Mouse (Mus musculus): ENCODE results near the gene Ilk. TPM values are rescaled to one million over a fixed set of nuclear protein-coding genes. Genes with fewer than 3 reads are reported as not detected.

The Ilk gene
- total and polyA plus RNA-seq, 3 experiments, result 48.3 to 76.9 TPM; not detected in 1

DNA sequence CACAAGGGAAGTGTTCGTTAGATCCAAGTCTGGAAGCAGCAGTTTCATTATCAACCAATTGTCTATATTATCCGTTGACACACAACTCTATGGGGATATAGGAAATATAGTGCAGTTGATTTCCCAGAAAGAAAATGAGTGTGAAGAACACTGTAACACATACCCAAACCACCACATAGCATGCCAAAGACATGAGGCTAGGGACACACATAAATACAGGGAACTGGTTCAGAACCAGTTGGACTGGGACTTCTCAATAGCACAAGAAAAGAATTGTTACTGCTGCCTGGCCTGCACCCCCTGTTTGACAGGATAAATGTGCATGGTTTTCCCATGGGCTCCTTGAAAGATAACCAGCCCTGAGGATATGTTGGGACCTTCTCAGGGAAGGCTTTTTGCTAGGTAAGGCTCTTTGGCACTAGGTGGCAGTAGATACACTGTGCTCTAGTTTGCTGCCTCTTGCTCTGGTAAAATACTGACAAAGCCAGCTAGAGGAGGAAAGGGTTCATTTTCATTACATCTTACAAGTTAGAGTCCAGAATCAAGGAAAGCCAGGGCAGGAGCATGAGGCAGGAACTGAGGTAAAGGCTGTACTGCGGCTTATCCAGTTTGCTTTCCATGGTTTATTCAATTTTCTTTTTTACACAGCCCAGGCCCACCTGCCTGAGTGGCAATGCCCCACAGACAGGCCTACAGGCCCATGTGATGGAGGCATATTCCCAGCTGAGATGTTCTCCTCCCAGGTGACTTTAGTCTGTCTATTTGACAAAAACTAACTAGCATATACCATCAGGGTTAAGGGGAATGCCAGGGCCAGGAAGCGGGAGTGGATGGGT is 10.0 kb upstream of the Ilk start:
- Histone ChIP-seq H3K9ac (ENCODE audit: control insufficient read depth, low read depth, low read length, poor library complexity, severe bottlenecking) (no peak overlapping the region), H3K79me2 (ENCODE audit: control insufficient read depth, insufficient read depth, low read length, poor library complexity) (no peaks in the 10 kb centered on the region), H3K4me3 (ENCODE audit: control insufficient read depth in 1 of 2, insufficient read depth in 1 of 2, low read depth in 2 of 2, low read length in 2 of 2) (no peak overlapping the region), H3K4me1 (ENCODE audit: control insufficient read depth in 1 of 2, insufficient read depth in 2 of 2, low read length in 2 of 2) (peaks cover 0 to 6% of the 10 kb centered on the region in 2 experiments; a peak in 3 of 4 replicates), H3K27me3 (ENCODE audit: control insufficient read depth in 1 of 2, insufficient read depth in 2 of 2, low read length in 2 of 2) (no peaks in the 10 kb centered on the region), H3K27ac (ENCODE audit: control insufficient read depth, low read depth, low read length) (no peak overlapping the region), H3K36me3 (ENCODE audit: control insufficient read depth in 1 of 2, insufficient read depth in 2 of 2, low read length in 2 of 2) (peaks cover 0 to 11% of the 10 kb centered on the region in 2 experiments; a peak in 1 of 4 replicates), H3K9me3 (replicated peaks; ENCODE audit: insufficient read depth, low read length) (no peaks in the 10 kb centered on the region)
- peak; percentile 73 for DNase-seq (ENCODE audit: low read depth, low spot score)
- TF ChIP-seq MAX (IDR thresholded peaks at IDR 0.05; ENCODE audit: low read length) (no peak), NRF1 (IDR thresholded peaks at IDR 0.05; ENCODE audit: insufficient read depth, low read depth, low read length, poor library complexity, severe bottlenecking) (no peak), MXI1 (IDR thresholded peaks at IDR 0.05; ENCODE audit: low read depth, low read length) (no peak), GABPA (IDR thresholded peaks at IDR 0.05; ENCODE audit: low read depth, low read length) (no peak), SMC3 (IDR thresholded peaks at IDR 0.05; ENCODE audit: low read depth, low read length) (peak; percentile 74), CTCF (IDR thresholded peaks at IDR 0.05 in 2 of 3, conservative IDR thresholded peaks at IDR 0.05 in 1 of 3; ENCODE audit: control insufficient read depth in 1 of 3, insufficient read depth in 1 of 3, low read depth in 2 of 3, low read length in 3 of 3, poor library complexity in 1 of 3, severe bottlenecking in 1 of 3) (peak; percentile 53 to 85 (median 80)), RAD21 (IDR thresholded peaks at IDR 0.05; ENCODE audit: low read depth, low read length) (peak; percentile 78), MAZ (IDR thresholded peaks at IDR 0.05; ENCODE audit: low read depth, low read length) (no peak), ZC3H11A (IDR thresholded peaks at IDR 0.05; ENCODE audit: low read depth, low read length) (peak; percentile 58), ELF1 (IDR thresholded peaks at IDR 0.05; ENCODE audit: low read depth, low read length) (no peak)

DNA sequence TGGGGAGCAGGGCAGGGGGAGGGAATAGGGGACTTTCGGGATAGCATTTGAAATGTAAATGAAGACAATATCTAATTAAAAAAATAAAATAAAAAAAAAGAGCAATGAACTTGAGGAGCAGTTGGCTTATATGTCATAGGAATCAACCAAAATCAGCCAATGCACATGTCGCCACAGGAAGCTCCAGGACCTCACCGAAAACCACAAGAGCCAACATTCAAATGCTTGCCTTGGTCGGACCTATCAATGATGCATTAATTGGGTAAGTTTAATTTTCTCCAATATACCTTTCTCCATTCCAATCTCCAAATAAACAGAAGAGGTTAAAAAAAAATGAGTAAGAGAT is 9.4 kb upstream of the Ilk start:
- peaks cover 0 to 6% of the 10 kb centered on the region in 2 experiments; a peak in 3 of 4 replicates for H3K4me1 ChIP-seq (ENCODE audit: control insufficient read depth in 1 of 2, insufficient read depth in 2 of 2, low read length in 2 of 2)
- peaks cover 0 to 11% of the 10 kb centered on the region in 2 experiments; a peak in 1 of 4 replicates for H3K36me3 ChIP-seq (ENCODE audit: control insufficient read depth in 1 of 2, insufficient read depth in 2 of 2, low read length in 2 of 2)
- no peaks in the 10 kb centered on the region for H3K79me2 ChIP-seq (ENCODE audit: control insufficient read depth, insufficient read depth, low read length, poor library complexity)
- H3K27ac ChIP-seq (ENCODE audit: control insufficient read depth, low read depth, low read length), result no peak overlapping the region
- no peak overlapping the region for H3K9ac ChIP-seq (ENCODE audit: control insufficient read depth, low read depth, low read length, poor library complexity, severe bottlenecking)
- H3K4me3 ChIP-seq (ENCODE audit: control insufficient read depth in 1 of 2, insufficient read depth in 1 of 2, low read depth in 2 of 2, low read length in 2 of 2), result no peak overlapping the region
- no peaks in the 10 kb centered on the region for H3K27me3 ChIP-seq (ENCODE audit: control insufficient read depth in 1 of 2, insufficient read depth in 2 of 2, low read length in 2 of 2)
- no peaks in the 10 kb centered on the region for H3K9me3 ChIP-seq (replicated peaks; ENCODE audit: insufficient read depth, low read length)
- no peak for DNase-seq (ENCODE audit: low read depth, low spot score)
- no peak for TF ChIP-seq UBTF (IDR thresholded peaks at IDR 0.05; ENCODE audit: borderline replicate concordance, insufficient read depth, low read depth, low read length)
- no peak for TF ChIP-seq EP300 (IDR thresholded peaks at IDR 0.05; ENCODE audit: low read depth in 1 of 2, low read length in 2 of 2)
- no peak for TF ChIP-seq KAT2A (conservative IDR thresholded peaks at IDR 0.05; ENCODE audit: low read depth, low read length)
- no peak for TF ChIP-seq MAFK (IDR thresholded peaks at IDR 0.05; ENCODE audit: borderline replicate concordance, low read depth, low read length)
- no peak for TF ChIP-seq MYB (IDR thresholded peaks at IDR 0.05; ENCODE audit: low read depth, low read length)

Measured in MEL (cell line).